Mouse (Mus musculus): Measurements from ENCODE around the gene Ccdc13.

Gene Ccdc13

DNA sequence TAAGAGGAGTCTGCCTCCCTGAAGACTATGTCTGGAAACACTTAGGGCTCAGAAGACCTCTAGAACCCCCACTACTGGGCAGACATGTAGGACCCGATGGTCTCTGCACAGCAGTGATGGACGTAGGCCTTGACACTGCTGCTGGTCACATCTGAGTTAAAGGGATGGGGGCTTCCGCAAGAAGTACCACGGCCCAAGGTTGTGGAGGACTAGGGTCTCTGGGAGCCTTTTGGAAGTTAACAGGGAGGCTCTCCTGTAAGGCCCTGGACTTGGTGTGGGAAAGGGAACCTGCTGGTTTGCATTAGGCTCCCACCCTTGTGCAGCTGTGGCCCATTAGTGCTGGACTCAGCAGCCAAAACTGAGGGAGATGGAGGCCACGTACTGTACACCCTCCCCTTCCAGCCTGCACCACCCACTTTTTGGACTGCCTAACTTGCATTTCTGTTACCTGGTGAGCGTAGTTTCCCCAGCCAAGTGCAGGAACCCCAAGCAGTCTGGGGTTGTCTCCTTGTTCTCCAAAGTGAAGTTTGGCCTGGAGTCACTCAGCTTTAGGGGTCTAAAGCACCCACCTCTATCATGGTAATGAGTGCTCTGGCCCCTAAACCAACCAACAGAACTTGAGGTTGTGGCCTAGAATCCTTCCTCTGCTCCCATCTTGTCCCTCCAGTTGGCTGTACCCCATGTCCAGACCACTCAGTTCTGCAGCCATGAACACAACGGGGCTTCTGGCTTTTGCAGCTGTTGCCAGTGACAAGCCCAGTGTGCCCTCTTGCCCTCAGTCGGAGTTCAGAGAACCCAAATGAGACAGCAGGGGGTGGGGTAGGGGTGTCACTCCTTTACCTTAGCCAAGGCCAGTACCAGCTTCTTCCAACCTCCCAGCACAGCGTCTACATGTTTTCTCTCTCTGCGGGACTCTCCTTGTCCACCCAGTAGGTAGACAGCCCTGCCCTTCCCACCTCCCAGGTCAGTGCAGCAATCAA is 81.1 kb downstream of the Ccdc13 start:
- no peak for DNase-seq

DNA sequence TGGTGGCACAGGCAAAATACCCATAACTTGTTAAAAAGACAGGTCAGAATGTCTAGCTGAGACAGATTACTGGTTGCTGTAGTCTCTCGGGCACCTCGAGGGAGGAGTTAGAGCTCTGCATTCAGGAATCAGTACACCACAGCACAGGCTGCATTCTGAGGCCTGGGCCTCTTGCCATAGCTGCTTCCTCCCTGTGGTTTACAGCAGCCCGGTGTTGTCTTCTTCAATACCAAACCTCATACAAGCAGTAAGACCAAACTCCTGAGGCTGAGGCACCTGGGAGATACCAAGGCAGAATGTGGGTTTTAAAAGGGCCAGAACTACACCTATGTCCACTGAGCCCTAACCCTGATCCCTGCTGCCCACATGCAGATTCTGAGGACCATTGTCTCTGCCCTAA is 81.8 kb downstream of the Ccdc13 start:
- DNase-seq: no peak

DNA sequence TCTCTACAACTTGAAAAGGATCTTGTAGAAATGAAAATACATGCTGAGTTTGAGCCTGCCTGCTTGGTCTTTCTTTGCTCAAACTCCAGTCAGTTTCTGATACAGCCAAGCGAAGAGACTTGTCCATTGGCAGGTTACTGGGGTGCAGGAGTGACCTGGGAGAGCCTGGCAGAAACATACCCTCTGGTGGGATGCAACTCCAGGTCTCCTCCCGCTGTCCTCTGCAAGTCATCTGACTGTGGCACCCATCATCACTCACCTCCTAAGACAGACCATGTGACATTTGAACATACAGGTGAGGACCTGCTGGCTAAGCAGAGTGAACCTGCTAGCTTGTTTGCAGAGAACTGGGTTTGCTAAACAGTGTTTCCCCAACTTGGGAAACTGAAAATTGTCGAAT is 82.5 kb downstream of the Ccdc13 start:
- DNase-seq: no peak

DNA sequence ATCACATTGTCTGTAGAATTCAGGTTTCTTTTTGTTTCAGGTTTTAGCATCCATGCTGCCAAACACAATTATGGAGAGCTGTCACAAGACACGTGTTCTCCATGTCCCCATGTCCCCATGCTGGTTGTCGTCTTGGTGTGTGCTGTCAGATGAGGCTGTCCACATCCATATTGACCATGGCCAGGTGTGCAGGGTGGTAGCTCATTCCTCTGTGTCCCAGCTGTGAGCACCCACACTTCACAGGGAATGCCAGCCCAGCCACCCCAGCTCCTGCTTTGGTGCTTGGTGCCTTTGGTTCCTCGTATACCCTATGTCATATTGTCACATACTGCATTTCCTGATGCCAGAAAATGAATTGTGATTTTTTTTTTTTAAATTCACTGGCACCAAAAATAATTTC is 84.6 kb downstream of the Ccdc13 start:
- no peak for DNase-seq

DNA sequence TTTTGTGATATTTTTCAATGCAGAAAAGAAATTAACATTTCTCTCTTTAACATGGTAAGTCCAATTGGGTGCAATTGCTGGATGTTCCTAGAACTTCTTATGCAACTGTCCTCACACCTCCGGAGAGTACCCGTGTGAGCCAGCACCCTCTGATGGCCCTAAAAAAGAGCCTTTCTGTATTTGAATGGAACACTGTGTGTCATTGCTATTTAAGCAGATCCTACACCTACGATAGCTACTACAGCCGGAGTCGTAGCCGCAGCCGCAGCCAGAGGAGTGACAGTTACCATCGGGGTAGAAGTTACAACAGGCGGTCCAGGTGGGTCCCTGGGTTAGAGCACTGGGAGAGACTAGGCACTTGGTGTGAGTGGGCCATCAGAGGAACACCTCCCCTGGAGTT is 86.5 kb downstream of the Ccdc13 start:
- peak; percentile 82 for DNase-seq
